Mouse (Mus musculus) activated CD4-positive, CD25-positive, alpha-beta regulatory T cell, adult 4 months (primary cell): Measurements from ENCODE around the gene Satb1. TPM values are rescaled to one million over a fixed set of nuclear protein-coding genes. Genes with fewer than 3 reads are reported as not detected.
A peak's percentile ranks its signal among the peaks of the same experiment; 100 is the strongest.

Source experiments
- ATAC-seq: one replicate; pipeline ENCODE4 v1.8.0; 2017
- polyA plus RNA-seq, 2 experiments: library from polyadenylated mRNA; unstranded; fragments of 100-300 nt; shearing (Covaris generic); gene quantifications; one replicate each; pipeline ENCODE4 v1.2.1; 2017

The Satb1 gene
- polyA plus RNA-seq = 10 to 100 TPM; 41.0 to 63.4 TPM

GRCm38 (mm10) chr17:51832900-51833577 lies at the start of gene Satb1:
Gene Satb1 (minus strand): TSS chr17:51833290.
- ATAC-seq = peak; percentile 67

- ATAC-seq = no peak
These were observed 49.5 kb upstream of the Satb1 start for GRCm38 (mm10) chr17:51882566-51882965.

- ATAC-seq = no peak
These were observed 48.0 kb upstream of the Satb1 start for GRCm38 (mm10) chr17:51880895-51881622.

GRCm38 (mm10) chr17:51880221-51880620 lies 47.1 kb upstream of the Satb1 start:
- ATAC-seq = peak; percentile 15

- ATAC-seq = peak; percentile 19
These were observed 46.6 kb upstream of the Satb1 start for GRCm38 (mm10) chr17:51879736-51880135.

- peak; percentile 62 for ATAC-seq
These were observed 46.1 kb upstream of the Satb1 start for GRCm38 (mm10) chr17:51879171-51879570.

- ATAC-seq = peak; percentile 80
These were observed 43.4 kb upstream of the Satb1 start for GRCm38 (mm10) chr17:51876471-51876870.

- ATAC-seq = no peak
These were observed 24.5 kb upstream of the Satb1 start for GRCm38 (mm10) chr17:51857616-51858015.

- no peak for ATAC-seq
These were observed 23.2 kb upstream of the Satb1 start for GRCm38 (mm10) chr17:51856332-51856731.

- peak; percentile 79 for ATAC-seq
These were observed 22.2 kb upstream of the Satb1 start for GRCm38 (mm10) chr17:51855261-51855660.

- no peak for ATAC-seq
These were observed 20.9 kb upstream of the Satb1 start for GRCm38 (mm10) chr17:51853952-51854351.

GRCm38 (mm10) chr17:51840596-51840995 lies 7.5 kb upstream of the Satb1 start:
- ATAC-seq = no peak

- no peak for ATAC-seq
These were observed 6.4 kb upstream of the Satb1 start for GRCm38 (mm10) chr17:51839484-51839883.

- ATAC-seq = no peak
These were observed 3.8 kb upstream of the Satb1 start for GRCm38 (mm10) chr17:51836901-51837300.

- no peak for ATAC-seq
These were observed 3.2 kb upstream of the Satb1 start for GRCm38 (mm10) chr17:51836243-51836642.

GRCm38 (mm10) chr17:51833578-51834361 lies 680 bp upstream of the Satb1 start:
- ATAC-seq = no peak

- peak; percentile 11 for ATAC-seq
These were observed 642 bp downstream of the Satb1 start for GRCm38 (mm10) chr17:51832421-51832875.

GRCm38 (mm10) chr17:51831702-51832420 lies 1.2 kb downstream of the Satb1 start:
- ATAC-seq = peak; percentile 1

- no peak for ATAC-seq
These were observed 1.9 kb downstream of the Satb1 start for GRCm38 (mm10) chr17:51831121-51831701.

- no peak for ATAC-seq
These were observed 3.7 kb downstream of the Satb1 start for GRCm38 (mm10) chr17:51829436-51829835.

GRCm38 (mm10) chr17:51827922-51828410 lies 5.1 kb downstream of the Satb1 start:
- ATAC-seq = no peak

- ATAC-seq = peak; percentile 76
These were observed 6.6 kb downstream of the Satb1 start for GRCm38 (mm10) chr17:51826461-51826860.
